Mouse (Mus musculus): ENCODE measurements around the gene Sit1. TPM values are rescaled to one million over a fixed set of nuclear protein-coding genes. Genes with fewer than 3 reads are reported as not detected.

Gene Sit1
- polyA plus RNA-seq (2012; rRNA removed), result not detected in 2 replicates

DNA sequence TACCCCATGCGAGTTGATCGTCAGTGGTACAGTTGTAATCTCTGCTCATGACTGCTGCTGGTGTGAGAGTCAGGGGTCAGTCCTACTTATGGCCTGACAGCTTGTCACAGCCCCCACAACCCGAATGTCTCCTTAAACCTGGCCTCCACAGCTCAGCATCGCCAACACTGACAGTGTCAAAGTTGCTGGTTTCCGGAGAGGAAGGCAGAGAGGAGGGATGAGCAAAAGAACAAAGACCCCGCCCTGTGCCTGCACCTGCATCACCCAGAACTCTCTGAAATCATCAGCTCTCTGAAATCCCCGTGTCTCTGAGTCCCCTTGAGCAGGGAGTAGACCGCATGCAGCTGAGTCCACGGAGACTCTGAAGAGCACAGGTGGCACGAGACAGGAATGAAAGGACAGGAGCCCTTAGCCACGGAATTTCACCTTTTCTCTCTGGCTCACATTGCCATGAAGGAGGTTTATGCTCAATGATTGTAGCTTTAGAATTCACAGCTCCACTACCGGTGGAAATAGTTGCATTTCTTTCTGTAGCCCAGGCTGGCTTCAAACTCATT is at the start of gene Sit1:
TSS of gene Sit1 (minus strand) at position 200 of the 557 bp plus-strand sequence.

DNA sequence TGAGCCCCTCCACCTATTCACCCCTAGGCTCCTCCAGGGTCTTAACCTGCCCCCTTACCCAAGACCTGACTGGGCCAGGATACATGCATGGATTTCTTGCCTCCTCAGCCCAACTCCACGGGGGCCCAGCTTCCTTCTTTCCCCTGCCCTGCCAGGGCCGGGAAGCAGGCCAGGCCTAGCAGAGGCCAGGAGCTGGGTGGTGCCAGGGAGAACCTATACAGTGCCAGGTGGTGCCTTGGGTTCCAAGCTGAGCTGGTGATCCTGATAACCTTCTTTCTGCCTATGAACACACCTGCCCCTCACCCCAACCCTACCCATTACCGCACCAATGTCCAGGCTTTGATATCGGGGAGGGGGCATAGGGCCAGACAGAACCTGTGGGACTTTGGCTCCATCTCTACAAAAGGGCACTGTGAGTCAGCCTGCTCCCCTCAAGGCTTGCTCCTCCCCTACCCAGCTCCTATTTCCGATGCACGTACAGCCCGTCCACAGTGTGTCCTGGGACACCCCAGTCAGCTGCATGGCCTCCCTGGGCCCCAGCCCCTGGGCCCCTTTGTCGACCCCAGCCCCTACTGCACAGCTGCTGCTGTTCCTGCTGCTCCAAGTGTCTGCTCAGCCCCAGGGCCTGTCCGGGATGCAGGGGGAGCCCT is 23.1 kb upstream of the Sit1 start, which contains the start of gene Car9:
TSS of gene Car9 (plus strand) at position 431 of the 650 bp plus-strand sequence.

DNA sequence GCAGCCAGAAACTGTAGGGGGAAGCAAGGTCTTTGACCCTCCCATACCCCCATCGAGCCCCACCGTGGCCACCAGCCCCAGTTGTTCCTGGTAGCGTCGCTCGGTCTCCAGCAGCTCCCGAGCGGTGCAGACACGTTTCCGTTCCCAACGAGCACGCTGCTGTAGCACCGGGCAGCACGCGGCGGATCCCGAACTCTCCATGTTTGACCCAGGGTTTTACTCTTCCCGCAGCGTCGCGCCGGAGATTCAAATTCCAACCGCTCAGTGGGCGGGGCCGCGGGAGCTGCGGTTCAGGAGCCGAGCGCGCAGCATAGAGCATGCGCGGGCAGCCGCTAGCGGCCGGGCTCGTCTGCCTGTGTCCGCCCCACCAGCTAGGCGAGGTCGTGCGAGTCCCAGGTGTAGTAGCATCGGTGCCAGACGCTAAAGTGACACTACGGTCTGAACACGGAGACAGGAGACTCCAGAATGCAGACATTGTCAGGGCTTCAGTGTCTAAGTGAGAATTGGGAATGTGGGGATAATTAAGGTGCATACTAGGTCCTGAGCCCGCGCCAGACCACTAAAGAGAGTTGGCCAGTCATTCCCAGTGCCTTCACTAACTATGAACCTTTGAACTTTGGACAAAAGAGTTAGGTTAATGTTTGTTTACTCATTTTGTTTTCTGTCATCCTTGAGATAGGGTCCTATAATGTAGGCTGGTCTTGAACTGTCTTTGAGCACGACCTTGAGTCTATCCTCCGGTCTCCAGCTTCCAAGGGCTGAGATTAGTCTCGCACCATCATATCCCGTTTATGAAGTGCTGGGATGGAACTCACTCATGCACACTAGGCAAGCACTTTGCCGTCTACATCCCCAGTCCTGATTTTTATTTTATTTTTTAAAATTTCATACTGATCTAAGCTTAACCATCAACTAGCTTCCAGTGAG is 16.1 kb upstream of the Sit1 start, which contains the start of gene Arhgef39:
TSS of gene Arhgef39 (minus strand) at position 289 of the 927 bp plus-strand sequence.

DNA sequence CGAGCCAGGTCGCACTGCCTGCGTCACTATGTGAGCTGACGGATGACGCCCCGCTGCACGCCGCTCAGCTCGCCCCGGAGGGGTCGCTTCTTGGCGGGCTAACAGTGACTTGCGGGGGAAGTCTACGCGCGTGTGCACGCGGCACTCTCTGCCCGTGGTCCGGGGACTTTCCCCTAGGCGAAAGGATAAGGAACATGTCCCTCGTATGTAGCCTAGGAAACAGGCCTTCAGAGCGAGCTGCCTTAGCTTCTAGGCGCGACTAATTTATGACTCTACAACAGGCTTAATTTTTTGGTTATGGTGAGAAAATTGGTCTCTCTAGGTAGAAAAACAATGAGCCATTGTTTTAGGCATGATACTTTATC is 9.3 kb upstream of the Sit1 start, which contains the start of gene Ccdc107:
TSS of gene Ccdc107 (plus strand) at position 80 of the 365 bp plus-strand sequence.

DNA sequence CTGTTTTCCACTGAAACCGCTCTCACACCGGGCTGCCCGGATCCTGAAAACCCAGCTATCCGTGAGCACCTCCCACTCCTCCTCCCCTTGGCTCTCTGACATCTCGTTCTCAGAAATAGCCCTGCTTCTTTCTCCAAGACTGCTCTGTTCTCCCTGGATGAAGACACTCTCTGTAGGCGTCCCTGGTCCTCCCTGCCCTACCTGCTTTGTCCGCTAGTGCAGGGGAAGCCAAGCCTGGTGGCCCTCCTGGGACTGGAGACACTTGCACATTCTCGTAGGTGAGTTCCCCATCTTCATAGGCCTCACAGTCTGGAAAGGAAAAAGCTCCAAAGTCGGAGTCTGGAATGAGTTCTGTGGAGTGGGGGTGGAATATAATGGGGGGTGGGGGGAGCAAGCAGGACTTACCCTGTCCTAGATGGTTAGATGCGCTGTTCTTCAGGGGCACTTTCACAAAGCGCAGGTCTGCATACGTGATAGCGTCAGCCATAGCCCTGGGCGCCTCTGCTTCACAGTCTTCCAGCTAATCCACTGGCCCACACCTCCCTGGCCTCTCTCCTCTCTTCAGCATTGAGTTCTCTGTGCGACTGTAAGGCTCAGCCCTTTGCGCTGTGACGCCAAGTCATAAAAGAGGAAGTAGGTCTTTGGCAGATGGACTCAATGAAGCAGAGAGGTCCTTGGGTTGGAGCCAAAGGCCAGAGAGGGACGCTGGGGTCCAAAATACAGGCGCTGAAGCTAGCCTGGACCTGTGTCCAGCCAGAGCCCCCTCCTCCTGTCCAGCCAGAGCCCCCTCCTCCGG is 29.3 kb downstream of the Sit1 start, which contains the start of gene Cd72:
TSS of gene Cd72 (minus strand) at position 588 of the 796 bp plus-strand sequence.

DNA sequence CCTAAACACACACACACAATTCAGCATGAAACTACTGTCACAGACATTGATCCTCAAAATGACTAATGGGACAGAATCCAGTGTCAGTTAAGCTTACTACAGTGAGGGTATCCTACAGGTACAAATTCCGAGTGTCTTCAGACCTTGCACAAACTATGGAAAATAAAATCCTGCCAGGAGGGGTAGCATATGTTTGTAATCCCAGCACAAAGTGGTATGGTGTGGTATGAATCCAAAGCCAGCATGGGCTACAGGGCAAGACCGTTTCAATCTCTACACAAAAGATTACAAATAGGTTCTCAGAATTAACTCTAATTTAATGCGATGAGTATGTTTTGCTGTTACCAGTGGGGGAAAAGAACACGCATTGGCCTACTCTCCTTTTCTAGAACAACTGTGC is 41.9 kb downstream of the Sit1 start, which contains the start of gene Tesk1:
TSS of gene Tesk1 (plus strand) at position 301 of the 400 bp plus-strand sequence.

Other genes starting within 250 kb of the Sit1 start
- gene Atp8b5, start 216.6 kb downstream of the Sit1 start, polyA plus RNA-seq (2012; rRNA removed), result 0.02 and 0.19 TPM in 2 replicates
- 15.3 and 18.5 TPM in 2 replicates for gene Rusc2, start 101.8 kb downstream of the Sit1 start, polyA plus RNA-seq (2012; rRNA removed)
- gene Fam166b, start 54.6 kb downstream of the Sit1 start, polyA plus RNA-seq (2012; rRNA removed), result 0.10 and 0.21 TPM in 2 replicates
- gene Tesk1, start 41.8 kb downstream of the Sit1 start, polyA plus RNA-seq (2012; rRNA removed), result 44.6 and 55.4 TPM in 2 replicates
- 0.48 and 1.2 TPM in 2 replicates for gene Cd72, start 29.1 kb downstream of the Sit1 start, polyA plus RNA-seq (2012; rRNA removed)
- gene Ccdc107, start 9.2 kb upstream of the Sit1 start, polyA plus RNA-seq (2012; rRNA removed), result 230 and 568 TPM in 2 replicates
- gene Arhgef39, start 16.0 kb upstream of the Sit1 start, polyA plus RNA-seq (2012; rRNA removed), result 17.0 and 20.2 TPM in 2 replicates
- 129 and 141 TPM in 2 replicates for gene Car9, start 23.2 kb upstream of the Sit1 start, polyA plus RNA-seq (2012; rRNA removed)
- gene Tpm2, start 40.0 kb upstream of the Sit1 start, polyA plus RNA-seq (2012; rRNA removed), result 135 and 141 TPM in 2 replicates
- gene Creb3, start 78.6 kb upstream of the Sit1 start, polyA plus RNA-seq (2012; rRNA removed), result 81.6 and 105 TPM in 2 replicates
- 39.2 and 40.8 TPM in 2 replicates for gene Tln1, start 79.0 kb upstream of the Sit1 start, polyA plus RNA-seq (2012; rRNA removed)
- 22.1 and 23.2 TPM in 2 replicates for gene Rgp1, start 95.0 kb upstream of the Sit1 start, polyA plus RNA-seq (2012; rRNA removed)
- 8.4 and 9.4 TPM in 2 replicates for gene Gba2, start 95.1 kb upstream of the Sit1 start, polyA plus RNA-seq (2012; rRNA removed)
- not detected in 2 replicates for gene Msmp, start 100.8 kb upstream of the Sit1 start, polyA plus RNA-seq (2012; rRNA removed)
- 7.3 and 12.5 TPM in 2 replicates for gene Npr2, start 148.2 kb upstream of the Sit1 start, polyA plus RNA-seq (2012; rRNA removed)
- 0.19 and 0.75 TPM in 2 replicates for gene Spag8, start 169.9 kb upstream of the Sit1 start, polyA plus RNA-seq (2012; rRNA removed)
- gene Hint2, start 172.7 kb upstream of the Sit1 start, polyA plus RNA-seq (2012; rRNA removed), result 43.0 and 58.4 TPM in 2 replicates
- 5.1 and 5.4 TPM in 2 replicates for gene Tmem8b, start 185.2 kb upstream of the Sit1 start, polyA plus RNA-seq (2012; rRNA removed)
- gene Fam221b, start 185.4 kb upstream of the Sit1 start, polyA plus RNA-seq (2012; rRNA removed), result 0.08 TPM in 1 of 2 replicates, not detected in the other
- not detected in 2 replicates for gene Olfr70, start 217.1 kb upstream of the Sit1 start, polyA plus RNA-seq (2012; rRNA removed)
- not detected in 2 replicates for gene Olfr71, start 226.5 kb upstream of the Sit1 start, polyA plus RNA-seq (2012; rRNA removed)
- gene Hrct1, start 243.5 kb upstream of the Sit1 start, polyA plus RNA-seq (2012; rRNA removed), result 6.2 and 9.7 TPM in 2 replicates
- 0.37 and 0.73 TPM in 2 replicates for gene Spaar, start 246.3 kb upstream of the Sit1 start, polyA plus RNA-seq (2012; rRNA removed)